Mouse (Mus musculus) limb, embryonic 13.5 days (tissue): ENCODE measurements around the gene Pigk. TPM values are rescaled to one million over a fixed set of nuclear protein-coding genes. Genes with fewer than 3 reads are reported as not detected.

Experiments used
- ATAC-seq: fragments of 200-750 bp; cut with Nextera tagmentation; 2 replicates; pipeline ENCODE4 v1.8.0; 2017; ENCODE audit warnings: low read depth, moderate number of reproducible peaks, moderate TSS enrichment; ENCODE audit not compliant: low FRiP score
- H3K27ac ChIP-seq: fragments of 300-500 bp; sonication (generic); 2 replicates; pipeline ENCODE4 v1.5.1; 2015; ENCODE audit warnings: inconsistent platforms, mild to moderate bottlenecking, moderate library complexity
- H3K27me3 ChIP-seq: fragments of 300-500 bp; sonication (generic); 2 replicates; pipeline ENCODE4 v1.6.1; 2015; ENCODE audit warnings: mild to moderate bottlenecking, inconsistent platforms
- H3K36me3 ChIP-seq: fragments of 300-500 bp; sonication (generic); 2 replicates; pipeline ENCODE4 v1.6.1; 2015; ENCODE audit warnings: inconsistent platforms, mild to moderate bottlenecking, moderate library complexity
- H3K4me1 ChIP-seq: fragments of 300-500 bp; sonication (generic); 2 replicates; pipeline ENCODE4 v1.6.1; 2015; ENCODE audit warnings: inconsistent platforms
- H3K4me2 ChIP-seq: fragments of 300-500 bp; sonication (generic); replicated peaks from 2 replicates; pipeline ENCODE4 v1.6.1; 2015; ENCODE audit warnings: inconsistent platforms, mild to moderate bottlenecking, moderate library complexity
- H3K4me3 ChIP-seq: fragments of 300-500 bp; sonication (generic); 2 replicates; pipeline ENCODE4 v1.5.1; 2015; ENCODE audit warnings: moderate library complexity, mild to moderate bottlenecking, inconsistent platforms
- H3K9ac ChIP-seq: fragments of 300-500 bp; sonication (generic); 2 replicates; pipeline ENCODE4 v1.6.1; 2015; ENCODE audit warnings: mild to moderate bottlenecking, inconsistent platforms
- H3K9me3 ChIP-seq: fragments of 300-500 bp; sonication (generic); 2 replicates; pipeline ENCODE4 v1.6.1; 2016; ENCODE audit warnings: inconsistent platforms
- WGBS: fragments of 180-500 bp; shearing (Covaris S2); methylation state at CpG from one replicate; pipeline ENCODE4 v1.1.7; 2015; 5-methylcytosine and 5-hydroxymethylcytosine counted together
- polyA plus RNA-seq: library from polyadenylated mRNA; unstranded; fragments of >200 nt; fragmentation: Nextera tagmentation; extraction: Ambion mirVana; gene quantifications from 2 replicates; pipeline ENCODE4 v1.2.1, GENCODE M21; 2015

Pigk gene
- polyA plus RNA-seq, 1 experiment from 2014 or later = 52.9 TPM

DNA sequence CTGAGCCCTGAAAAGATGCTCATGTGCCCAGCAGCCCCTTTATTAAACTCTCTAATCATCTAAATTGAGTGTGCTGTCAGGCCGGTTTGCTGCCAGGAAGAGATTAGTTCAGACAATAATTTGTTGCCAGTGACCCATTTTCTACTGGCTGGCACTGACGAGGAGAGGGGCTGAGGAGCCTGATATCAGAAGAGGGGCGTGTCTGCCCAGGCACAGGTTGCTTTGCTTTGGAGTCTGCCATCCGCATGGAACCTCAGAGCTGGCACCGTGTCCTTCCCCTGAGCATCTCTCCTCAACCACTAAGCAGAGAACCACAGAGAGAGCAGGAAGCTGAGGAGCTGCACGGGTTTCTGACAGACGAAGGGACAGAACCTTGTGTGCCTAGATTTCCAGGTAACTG lies 174.2 kb downstream of the Pigk start:
- no peak overlapping the region for H3K4me2 ChIP-seq
- H3K4me3 ChIP-seq = no peak overlapping the region
- 74% methylated on average over 7 of the region's 7 CpGs for WGBS
- peaks cover 3% of the 10 kb centered on the region; the same call in 1 of the 2 replicates for H3K27me3 ChIP-seq
- H3K4me1 ChIP-seq = no peaks in the 10 kb centered on the region
- H3K27ac ChIP-seq = no peak overlapping the region
- no peaks in the 10 kb centered on the region for H3K9me3 ChIP-seq
- H3K9ac ChIP-seq = no peak overlapping the region
- H3K36me3 ChIP-seq = no peaks in the 10 kb centered on the region
- ATAC-seq = no peak

DNA sequence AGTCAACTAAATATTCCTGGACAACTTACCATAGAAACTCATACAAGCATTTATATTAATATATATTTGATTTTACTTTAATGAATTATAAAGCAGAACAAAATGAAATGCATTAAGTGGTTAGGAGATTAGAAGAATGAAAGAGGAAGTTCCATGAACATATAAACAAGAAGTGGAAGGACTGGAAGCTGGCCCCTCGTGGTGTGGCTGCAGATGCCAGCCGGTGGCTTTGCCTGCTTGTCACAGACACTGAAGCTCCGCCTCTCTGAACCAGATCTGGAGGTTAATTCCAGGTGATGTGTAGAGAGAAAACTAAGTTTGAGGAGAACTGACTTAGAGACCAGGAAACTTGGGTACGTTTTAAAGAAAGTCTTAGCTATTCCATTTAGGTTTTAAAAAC lies 181.0 kb downstream of the Pigk start:
- Histone ChIP-seq H3K27ac (no peak overlapping the region), H3K9ac (no peak overlapping the region), H3K27me3 (no peaks in the 10 kb centered on the region), H3K36me3 (no peaks in the 10 kb centered on the region), H3K4me2 (no peak overlapping the region), H3K4me3 (no peak overlapping the region), H3K4me1 (no peaks in the 10 kb centered on the region), H3K9me3 (no peaks in the 10 kb centered on the region)
- 57% methylated on average over 4 of the region's 4 CpGs for WGBS
- ATAC-seq = no peak

DNA sequence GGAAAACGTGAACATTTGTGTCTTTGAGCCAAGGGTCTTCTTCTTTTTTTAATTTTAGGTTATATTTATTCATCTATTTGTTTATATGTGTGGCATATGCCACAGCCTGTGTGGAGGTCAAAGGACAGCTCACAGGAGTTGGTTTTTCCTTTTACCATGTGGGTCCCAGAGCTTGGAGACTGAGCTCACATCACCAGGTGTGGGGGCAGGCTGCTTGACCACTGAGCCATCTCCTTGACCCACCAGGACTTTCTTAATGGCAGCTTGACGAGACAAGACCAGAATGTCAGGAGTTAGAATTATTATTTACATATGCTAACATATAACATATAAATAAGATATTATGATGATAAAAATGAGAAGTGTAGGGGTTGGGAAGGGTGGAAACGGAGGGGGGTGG lies 182.2 kb downstream of the Pigk start:
- no peak for ATAC-seq
- WGBS = 75% methylated on average over 3 of the region's 3 CpGs
- Histone ChIP-seq H3K9ac (no peak overlapping the region), H3K27ac (no peak overlapping the region), H3K4me2 (no peak overlapping the region), H3K4me3 (no peak overlapping the region), H3K9me3 (no peaks in the 10 kb centered on the region), H3K4me1 (no peaks in the 10 kb centered on the region), H3K36me3 (no peaks in the 10 kb centered on the region), H3K27me3 (no peaks in the 10 kb centered on the region)

DNA sequence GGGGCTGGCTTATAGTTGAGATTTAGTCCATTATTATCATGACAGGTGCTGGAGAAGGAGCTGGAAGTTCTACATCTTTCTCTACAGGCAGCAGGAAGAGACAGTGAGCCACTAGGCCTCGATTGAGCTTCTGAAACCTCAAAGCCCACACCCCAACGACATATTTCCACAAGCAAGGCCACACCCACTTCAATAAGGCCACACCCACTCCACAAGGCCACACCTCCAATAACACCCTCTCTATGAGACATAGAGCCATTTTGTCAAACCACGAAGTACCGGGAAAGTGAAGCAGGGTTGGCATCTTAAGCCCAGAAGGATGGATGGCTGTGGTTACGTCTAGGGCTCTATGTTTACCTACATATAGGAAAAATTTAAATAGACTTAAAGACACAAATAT lies 183.3 kb downstream of the Pigk start:
- no peak for ATAC-seq
- Histone ChIP-seq H3K9me3 (no peaks in the 10 kb centered on the region), H3K4me3 (no peak overlapping the region), H3K36me3 (no peaks in the 10 kb centered on the region), H3K9ac (no peak overlapping the region), H3K27me3 (no peaks in the 10 kb centered on the region), H3K27ac (no peak overlapping the region), H3K4me1 (no peaks in the 10 kb centered on the region), H3K4me2 (no peak overlapping the region)
- 82% methylated on average over 5 of the region's 5 CpGs for WGBS

- no peaks in the 10 kb centered on the region for H3K36me3 ChIP-seq
- H3K27me3 ChIP-seq = no peaks in the 10 kb centered on the region
- H3K27ac ChIP-seq = no peak overlapping the region
- 90% methylated on average over 9 of the region's 9 CpGs for WGBS
- ATAC-seq = no peak
- H3K4me3 ChIP-seq = no peak overlapping the region
- H3K9ac ChIP-seq = no peak overlapping the region
- no peaks in the 10 kb centered on the region for H3K4me1 ChIP-seq
- H3K9me3 ChIP-seq = no peaks in the 10 kb centered on the region
- H3K4me2 ChIP-seq = no peak overlapping the region
Measured at GRCm38 (mm10) chr3:152898906-152899305, 185.0 kb downstream of the Pigk start.

GRCm38 (mm10) chr3:152905026-152905425 lies 191.1 kb downstream of the Pigk start:
- no peak for ATAC-seq
- Histone ChIP-seq H3K9ac (no peak overlapping the region), H3K27me3 (no peaks in the 10 kb centered on the region), H3K4me2 (no peak overlapping the region), H3K4me3 (no peak overlapping the region), H3K9me3 (no peaks in the 10 kb centered on the region), H3K27ac (no peak overlapping the region), H3K36me3 (no peaks in the 10 kb centered on the region), H3K4me1 (no peaks in the 10 kb centered on the region)
- 86% methylated on average over 10 of the region's 10 CpGs for WGBS

- no peak for ATAC-seq
- no peak overlapping the region for H3K27ac ChIP-seq
Measured at GRCm38 (mm10) chr3:152905800-152906199, 191.9 kb downstream of the Pigk start.

DNA sequence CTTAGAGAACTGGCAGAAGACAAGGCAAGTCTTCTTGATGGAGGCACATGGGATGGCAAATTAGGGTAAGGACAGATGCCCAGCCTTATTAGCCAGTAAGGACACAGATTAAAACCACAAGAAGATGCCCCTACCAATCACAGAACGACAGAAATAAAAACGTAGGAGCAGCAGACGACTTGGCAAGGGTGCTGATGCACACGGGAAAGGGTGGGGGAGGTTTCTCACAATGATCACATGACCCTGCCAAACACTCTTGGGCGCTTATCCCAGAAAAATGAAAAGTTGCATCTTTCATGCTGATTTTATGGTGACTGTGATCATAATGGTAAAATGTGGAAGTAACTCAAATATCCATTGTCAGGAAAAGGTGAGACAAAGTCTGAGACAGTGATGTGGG lies 193.2 kb downstream of the Pigk start:
- Histone ChIP-seq H3K9ac (no peak overlapping the region), H3K9me3 (no peaks in the 10 kb centered on the region), H3K27ac (no peak overlapping the region), H3K4me2 (no peak overlapping the region), H3K36me3 (no peaks in the 10 kb centered on the region), H3K4me1 (no peaks in the 10 kb centered on the region), H3K27me3 (no peaks in the 10 kb centered on the region), H3K4me3 (no peak overlapping the region)
- 76% methylated on average over 5 of the region's 5 CpGs for WGBS
- ATAC-seq = no peak

More at GRCm38 (mm10) chr3:152905800-152906199, 191.9 kb downstream of the Pigk start:
- no peak overlapping the region for H3K4me2 ChIP-seq
- no peaks in the 10 kb centered on the region for H3K36me3 ChIP-seq
- no peak overlapping the region for H3K4me3 ChIP-seq
- no peak overlapping the region for H3K9ac ChIP-seq
- no peaks in the 10 kb centered on the region for H3K27me3 ChIP-seq
- no peaks in the 10 kb centered on the region for H3K4me1 ChIP-seq
- 64% methylated on average over 10 of the region's 10 CpGs for WGBS
- H3K9me3 ChIP-seq = no peaks in the 10 kb centered on the region

DNA sequence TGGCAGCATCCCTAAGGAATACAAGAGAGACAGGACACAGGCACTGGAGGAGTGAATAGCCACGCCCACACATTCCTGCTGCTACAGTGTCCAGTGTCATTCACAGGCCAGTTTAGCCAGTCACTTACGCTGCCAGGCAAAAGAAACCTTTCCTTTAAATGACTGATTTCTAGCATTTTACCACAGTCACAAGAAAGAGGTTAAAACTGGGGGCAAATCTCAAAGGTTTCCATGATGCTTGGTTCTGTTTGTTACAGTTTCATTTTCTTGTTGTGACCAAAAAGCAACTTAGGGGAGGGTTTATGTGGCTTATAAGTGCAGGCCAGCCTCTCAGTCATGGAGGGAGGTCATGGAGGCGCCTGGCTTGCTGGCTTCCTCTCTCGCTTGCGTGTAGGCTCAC lies 193.8 kb downstream of the Pigk start:
- no peak overlapping the region for H3K27ac ChIP-seq
- H3K9me3 ChIP-seq = no peaks in the 10 kb centered on the region
- H3K4me2 ChIP-seq = no peak overlapping the region
- H3K36me3 ChIP-seq = no peaks in the 10 kb centered on the region
- H3K4me3 ChIP-seq = no peak overlapping the region
- H3K9ac ChIP-seq = no peak overlapping the region
- H3K4me1 ChIP-seq = no peaks in the 10 kb centered on the region
- 77% methylated on average over 5 of the region's 5 CpGs for WGBS
- no peaks in the 10 kb centered on the region for H3K27me3 ChIP-seq
- ATAC-seq = no peak

DNA sequence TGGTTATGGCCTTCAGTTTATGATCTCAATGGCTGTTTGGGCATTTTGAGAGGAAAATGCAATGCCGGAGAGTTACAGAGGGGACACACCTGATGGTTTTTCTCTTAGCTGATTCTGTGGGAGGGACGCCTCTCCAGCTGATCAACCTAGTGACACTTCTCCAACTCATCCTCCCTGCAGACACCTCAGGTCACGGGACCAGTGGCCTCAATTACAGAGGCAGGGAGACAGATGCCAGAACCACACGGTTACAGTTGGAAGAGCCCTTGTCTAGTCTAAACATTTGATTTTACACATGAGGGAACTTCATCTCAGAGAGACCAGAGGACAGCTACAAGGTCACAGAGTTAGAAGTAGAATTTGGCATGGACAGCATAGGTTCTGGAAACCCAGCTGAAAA lies 197.7 kb downstream of the Pigk start:
- Histone ChIP-seq H3K36me3 (no peaks in the 10 kb centered on the region), H3K9ac (no peak overlapping the region), H3K4me1 (no peaks in the 10 kb centered on the region), H3K27ac (no peak overlapping the region), H3K4me3 (no peak overlapping the region), H3K4me2 (no peak overlapping the region), H3K9me3 (no peaks in the 10 kb centered on the region), H3K27me3 (no peaks in the 10 kb centered on the region)
- whole genome bisulfite sequencing = 82% methylated on average over 4 of the region's 4 CpGs
- no peak for ATAC-seq

DNA sequence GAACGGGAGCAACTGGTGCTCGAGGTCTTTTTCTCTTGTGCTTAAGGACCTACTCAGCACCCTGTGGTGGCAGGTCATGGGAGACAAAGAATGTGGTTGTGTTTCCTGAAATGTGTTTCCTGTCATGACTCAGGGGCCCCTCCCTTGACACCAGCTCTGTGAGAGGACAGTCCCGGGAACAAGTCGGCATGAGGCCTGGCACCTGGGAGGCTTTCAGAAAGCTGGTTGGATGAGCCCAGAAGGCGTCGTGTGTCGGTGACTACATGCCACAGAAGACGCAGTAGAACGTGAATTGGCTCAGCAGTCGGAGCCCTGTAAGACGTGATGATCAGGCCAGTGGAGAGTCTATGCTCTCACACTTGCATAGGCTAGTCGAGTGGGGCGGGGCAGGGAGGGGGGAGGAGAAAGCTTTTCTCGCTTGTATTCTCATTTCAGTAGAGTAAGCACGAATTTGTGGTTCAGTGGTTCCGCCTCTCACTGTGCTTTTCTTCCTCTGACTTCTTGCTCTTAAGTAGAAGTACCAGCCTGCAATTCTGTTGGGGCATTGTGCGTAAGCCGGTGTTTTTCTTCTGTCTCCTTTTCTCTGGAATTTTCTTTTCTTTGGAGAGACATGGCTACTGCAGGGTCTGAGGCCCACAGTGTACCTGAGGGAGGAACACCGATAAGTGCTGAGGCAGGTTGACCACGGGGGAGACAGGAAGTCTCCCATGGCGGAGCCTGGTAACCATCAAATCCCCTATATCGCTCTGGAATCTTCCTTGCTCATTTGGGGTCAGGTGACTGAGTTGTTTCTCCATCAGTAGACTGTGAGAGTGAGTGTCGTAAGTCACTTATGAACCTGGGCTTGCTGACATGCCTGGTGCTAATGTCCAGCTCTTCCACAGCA lies 198.6 kb downstream of the Pigk start:
- ATAC-seq = no peak

GRCm38 (mm10) chr3:152913150-152913549 lies 199.2 kb downstream of the Pigk start:
- Histone ChIP-seq H3K4me1 (no peaks in the 10 kb centered on the region), H3K36me3 (no peaks in the 10 kb centered on the region), H3K27me3 (no peaks in the 10 kb centered on the region), H3K9ac (no peak overlapping the region), H3K4me3 (no peak overlapping the region), H3K9me3 (no peaks in the 10 kb centered on the region), H3K27ac (no peak overlapping the region), H3K4me2 (no peak overlapping the region)
- WGBS = 93% methylated on average over 10 of the region's 10 CpGs
- no peak for ATAC-seq

More for the DNA sequence above, 198.6 kb downstream of the Pigk start:
- no peak overlapping the region for H3K4me2 ChIP-seq
- no peak overlapping the region for H3K4me3 ChIP-seq
- H3K27me3 ChIP-seq = no peaks in the 10 kb centered on the region
- no peaks in the 10 kb centered on the region for H3K9me3 ChIP-seq
- no peaks in the 10 kb centered on the region for H3K36me3 ChIP-seq
- WGBS = 82% methylated on average over 23 of the region's 23 CpGs
- H3K9ac ChIP-seq = no peak overlapping the region
- H3K4me1 ChIP-seq = no peaks in the 10 kb centered on the region
- H3K27ac ChIP-seq = no peak overlapping the region

- Histone ChIP-seq H3K27me3 (no peaks in the 10 kb centered on the region), H3K4me1 (no peaks in the 10 kb centered on the region), H3K36me3 (no peaks in the 10 kb centered on the region), H3K9ac (no peak overlapping the region), H3K9me3 (no peaks in the 10 kb centered on the region), H3K4me3 (no peak overlapping the region), H3K4me2 (no peak overlapping the region), H3K27ac (no peak overlapping the region)
- 93% methylated on average over 3 of the region's 3 CpGs for WGBS
- no peak for ATAC-seq
Measured at GRCm38 (mm10) chr3:152913625-152914024, 199.7 kb downstream of the Pigk start.
